Mouse (Mus musculus): ENCODE measurements at regions not wholly inside any gene's neighbourhood (a gene's known extent, or its start where the extent isn't known, plus 50 kb on each side); places are given as distances from the start of the nearest gene placed in this dataset.
A peak's percentile ranks its signal among the peaks of the same experiment; 100 is the strongest.
"Not testable (repeated sequence)": the region's sequence is repeated elsewhere in the genome, so short reads cannot be mapped to it uniquely, and the experiment has no call there.

- DNase-seq; intact Hi-C loops (cut with DNase I; ENCODE audit: low total_unique reads): not testable (repeated sequence)
Measured at GRCm38 (mm10) chr14:53560146-53560545, 693.8 kb downstream of the Dad1 start.

DNA sequence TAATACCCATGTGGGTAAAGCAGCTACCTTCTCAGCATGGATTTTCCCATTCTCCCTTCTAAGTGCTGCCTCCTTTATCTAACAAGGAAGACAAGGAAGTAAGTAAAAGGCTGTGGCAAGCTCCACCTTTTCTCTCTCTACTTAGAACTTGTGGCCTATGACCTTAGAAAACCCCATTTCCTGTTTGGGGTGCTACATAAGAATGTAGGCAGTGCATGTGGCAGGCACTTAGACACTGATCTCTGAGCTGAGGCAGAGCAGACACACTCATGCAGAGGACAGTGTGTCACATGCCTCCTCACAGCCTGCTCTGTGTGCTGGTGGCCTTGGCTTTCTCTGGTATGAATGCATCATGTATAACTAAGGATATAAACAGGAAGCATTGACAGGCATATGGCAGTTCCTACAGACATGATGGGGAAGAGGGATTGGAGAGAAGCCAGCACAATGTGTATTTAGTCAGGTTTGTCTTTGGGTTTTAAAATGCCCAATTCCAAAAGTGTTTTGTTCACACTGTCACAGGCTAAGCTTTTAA lies 694.5 kb downstream of the Dad1 start:
- intact Hi-C loops (cut with DNase I; ENCODE audit: low total_unique reads); DNase-seq: not testable (repeated sequence)

- intact Hi-C loops (cut with DNase I; ENCODE audit: low total_unique reads) = no loop called here
- DNase-seq = no peak
Measured at GRCm38 (mm10) chr14:53553771-53554170, 700.1 kb downstream of the Dad1 start.

- DNase-seq; intact Hi-C loops (cut with DNase I; ENCODE audit: low total_unique reads): not testable (repeated sequence)
Measured at GRCm38 (mm10) chr14:53547365-53547764, 706.5 kb downstream of the Dad1 start.

- intact Hi-C loops (cut with DNase I; ENCODE audit: low total_unique reads) = no loop called here
- no peak for DNase-seq
Measured at GRCm38 (mm10) chr14:53545351-53545750, 708.6 kb downstream of the Dad1 start.

- intact Hi-C loops (cut with DNase I; ENCODE audit: low total_unique reads); DNase-seq: not testable (repeated sequence)
Measured at GRCm38 (mm10) chr14:53541640-53542039, 712.3 kb downstream of the Dad1 start.

DNA sequence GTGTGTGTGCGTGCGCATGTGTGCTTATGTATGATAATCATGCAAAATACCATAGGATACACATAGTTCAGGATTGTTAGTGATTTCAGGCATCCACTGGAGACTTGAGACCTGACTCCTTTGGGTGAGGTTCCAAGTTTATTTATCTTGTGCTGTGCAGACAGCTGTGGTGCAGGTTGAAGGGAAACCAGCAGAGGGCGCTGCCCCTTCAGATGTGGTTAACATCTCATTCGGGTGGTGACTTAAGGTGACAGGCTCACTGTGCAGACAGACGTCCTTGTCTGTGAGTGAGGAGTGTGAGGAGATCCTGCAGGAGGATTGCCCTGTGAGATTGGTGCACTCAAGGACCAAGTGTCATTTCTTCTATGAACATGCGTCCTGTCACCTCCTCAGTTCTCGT lies 716.0 kb downstream of the Dad1 start:
- DNase-seq; intact Hi-C loops (cut with DNase I; ENCODE audit: low total_unique reads): not testable (repeated sequence)

GRCm38 (mm10) chr14:53523430-53523829 lies 730.5 kb downstream of the Dad1 start:
- DNase-seq; intact Hi-C loops (cut with DNase I; ENCODE audit: low total_unique reads): not testable (repeated sequence)

DNA sequence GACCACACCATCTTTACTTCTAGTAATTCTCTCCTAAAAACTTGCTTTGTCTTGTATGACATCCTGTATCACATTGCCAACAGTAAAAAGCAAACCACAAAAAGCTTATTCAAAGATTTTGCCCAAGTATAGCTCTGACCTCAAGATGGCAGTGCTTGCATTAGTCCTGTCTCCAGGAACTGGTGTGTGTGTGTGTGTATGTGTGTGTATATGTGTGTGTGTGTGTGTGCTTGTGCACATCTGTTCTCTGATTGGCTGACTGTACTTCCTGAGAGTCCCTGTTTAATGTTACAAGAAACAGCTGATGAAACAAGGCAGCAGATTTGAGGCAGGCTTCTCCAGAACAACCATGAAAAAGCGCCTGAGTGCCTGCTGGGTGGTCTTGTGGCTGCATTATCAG lies 735.0 kb downstream of the Dad1 start:
- DNase-seq; intact Hi-C loops (cut with DNase I; ENCODE audit: low total_unique reads): not testable (repeated sequence)

- intact Hi-C loops (cut with DNase I; ENCODE audit: low total_unique reads); DNase-seq: not testable (repeated sequence)
Measured at GRCm38 (mm10) chr14:53516623-53517238, 737.2 kb downstream of the Dad1 start.

GRCm38 (mm10) chr14:53505389-53505788 lies 748.5 kb downstream of the Dad1 start:
- intact Hi-C loops (cut with DNase I; ENCODE audit: low total_unique reads) = not testable (repeated sequence)
- peak; percentile 5 for DNase-seq

GRCm38 (mm10) chr14:53488383-53488782 lies 765.5 kb downstream of the Dad1 start:
- intact Hi-C loops (cut with DNase I; ENCODE audit: low total_unique reads); DNase-seq: not testable (repeated sequence)

GRCm38 (mm10) chr14:53487611-53488010 lies 766.3 kb downstream of the Dad1 start:
- intact Hi-C loops (cut with DNase I; ENCODE audit: low total_unique reads); DNase-seq: not testable (repeated sequence)

DNA sequence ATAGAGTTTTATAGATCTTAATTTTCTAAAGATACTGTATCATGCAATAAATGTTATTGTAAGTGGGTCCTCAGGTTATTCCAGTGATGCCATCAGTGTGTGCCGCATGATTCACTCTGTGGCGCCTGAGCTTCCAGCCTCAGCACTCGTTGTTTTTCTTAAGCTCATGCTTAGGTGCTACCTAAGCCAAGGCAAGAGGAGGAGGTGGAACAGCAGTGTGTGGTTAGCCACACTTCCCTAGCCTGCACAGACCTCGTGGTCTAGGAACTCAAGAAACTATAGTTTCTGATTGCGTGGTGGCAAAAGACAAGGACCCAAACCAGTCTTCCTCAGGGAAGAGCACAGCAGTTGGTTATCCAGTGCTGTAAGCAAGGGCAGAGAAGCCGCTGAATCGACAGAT lies 779.7 kb downstream of the Dad1 start:
- intact Hi-C loops (cut with DNase I; ENCODE audit: low total_unique reads); DNase-seq: not testable (repeated sequence)

DNA sequence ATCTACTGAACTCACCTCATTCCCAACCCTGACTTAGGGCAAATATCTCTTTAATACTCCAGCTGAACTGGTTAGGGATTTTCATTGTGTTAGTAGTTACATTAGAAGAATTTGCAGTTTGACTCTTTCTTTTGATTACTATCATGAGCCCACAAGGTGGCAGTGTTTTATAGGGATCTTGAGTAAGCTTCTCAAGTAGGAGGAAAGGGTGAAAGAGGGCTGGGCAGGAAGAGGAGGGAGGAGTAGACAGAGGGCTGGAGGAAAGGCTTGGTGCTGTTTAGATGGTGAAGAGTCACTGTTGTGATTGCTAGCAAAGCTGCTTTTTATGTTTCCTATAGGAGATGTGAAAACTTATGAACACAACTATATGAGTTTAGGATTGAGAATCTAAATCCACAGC lies 793.1 kb downstream of the Dad1 start:
- DNase-seq; intact Hi-C loops (cut with DNase I; ENCODE audit: low total_unique reads): not testable (repeated sequence)

DNA sequence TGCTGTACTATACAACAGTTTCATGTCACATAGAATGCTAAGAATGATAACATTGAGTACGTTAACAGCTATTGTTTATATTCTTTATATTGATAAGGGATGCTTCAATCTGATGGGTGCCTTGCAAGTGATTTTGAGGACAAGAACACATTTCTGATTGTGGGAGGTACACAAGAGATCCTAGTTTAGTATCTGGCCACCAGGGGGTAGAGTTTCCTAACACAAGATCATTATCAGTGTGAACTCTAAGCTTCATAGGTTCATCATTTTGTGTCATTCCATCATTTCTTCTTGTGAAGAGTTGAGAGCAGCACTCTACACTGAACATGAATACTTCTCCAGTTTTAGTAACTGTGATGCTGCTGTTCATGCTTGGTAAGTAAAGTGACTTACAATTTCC lies 799.9 kb downstream of the Dad1 start:
- intact Hi-C loops (cut with DNase I; ENCODE audit: low total_unique reads) = no loop called here
- no peak for DNase-seq

DNA sequence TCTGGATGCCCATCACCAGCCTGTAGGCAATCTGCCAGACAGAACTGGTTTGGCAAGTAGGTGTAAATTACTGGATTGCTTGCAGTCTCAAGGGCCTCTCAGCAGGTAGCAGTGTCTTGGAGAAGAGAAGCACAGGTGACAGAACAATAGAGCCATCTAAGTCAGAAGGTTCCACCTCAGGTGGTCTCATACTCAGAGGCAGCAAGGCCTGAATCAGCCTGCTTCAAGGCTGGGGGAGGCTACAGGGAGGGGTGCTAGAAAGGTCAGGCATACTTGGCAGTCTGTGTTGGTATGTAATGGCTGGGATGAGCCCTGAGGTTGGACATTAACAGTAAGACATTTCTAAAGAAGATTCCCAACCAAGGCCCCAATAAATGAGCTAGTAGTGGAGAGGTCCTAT lies 814.3 kb downstream of the Dad1 start:
- intact Hi-C loops (cut with DNase I; ENCODE audit: low total_unique reads); DNase-seq: not testable (repeated sequence)

DNA sequence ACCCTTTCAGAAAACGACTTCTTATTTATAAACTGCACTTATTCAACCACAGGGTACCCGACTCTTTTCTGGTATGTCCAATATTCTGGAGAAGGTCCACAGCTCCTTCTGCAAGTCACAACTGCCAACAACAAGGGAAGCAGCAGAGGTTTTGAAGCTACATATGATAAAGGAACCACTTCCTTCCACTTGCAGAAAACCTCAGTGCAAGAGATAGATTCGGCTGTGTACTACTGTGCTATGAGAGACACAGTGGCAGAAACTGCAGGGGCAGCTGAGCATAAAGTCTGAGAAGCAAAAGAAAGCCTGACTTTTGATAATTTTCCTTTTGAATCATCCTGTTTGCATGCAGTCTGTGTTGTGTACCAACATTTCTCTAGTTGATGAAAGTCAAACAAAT lies 823.8 kb downstream of the Dad1 start:
- intact Hi-C loops (cut with DNase I; ENCODE audit: low total_unique reads); DNase-seq: not testable (repeated sequence)

GRCm38 (mm10) chr14:53428447-53428846 lies 825.5 kb downstream of the Dad1 start:
- intact Hi-C loops (cut with DNase I; ENCODE audit: low total_unique reads); DNase-seq: not testable (repeated sequence)

GRCm38 (mm10) chr14:53427636-53428035 lies 826.3 kb downstream of the Dad1 start:
- intact Hi-C loops (cut with DNase I; ENCODE audit: low total_unique reads); DNase-seq: not testable (repeated sequence)

- intact Hi-C loops (cut with DNase I; ENCODE audit: low total_unique reads); DNase-seq: not testable (repeated sequence)
Measured at GRCm38 (mm10) chr14:53416955-53417354, 836.9 kb downstream of the Dad1 start.
